Mouse (Mus musculus) embryo, embryonic 11.5 days (tissue): ENCODE data around the gene Olfr543.
"Not testable (repeated sequence)": the region's sequence is repeated elsewhere in the genome, so short reads cannot be mapped to it uniquely, and the experiment has no call there.

Experiments used
- DNase-seq: peaks from one replicate; pipeline ENCODE4 v3.0.0-alpha.2; 2012; ENCODE audit warnings: low read depth, low spot score

Olfr543 gene

GRCm38 (mm10) chr7:102481579-102481978 is at the start of gene Olfr543:
Gene Olfr543, minus strand, starts transcription at chr7:102481679.
- DNase-seq = no peak

- DNase-seq = no peak
These were observed 47.6 kb upstream of the Olfr543 start for GRCm38 (mm10) chr7:102529052-102529451.

- no peak for DNase-seq
These were observed 35.5 kb upstream of the Olfr543 start for GRCm38 (mm10) chr7:102517051-102517335.

DNA sequence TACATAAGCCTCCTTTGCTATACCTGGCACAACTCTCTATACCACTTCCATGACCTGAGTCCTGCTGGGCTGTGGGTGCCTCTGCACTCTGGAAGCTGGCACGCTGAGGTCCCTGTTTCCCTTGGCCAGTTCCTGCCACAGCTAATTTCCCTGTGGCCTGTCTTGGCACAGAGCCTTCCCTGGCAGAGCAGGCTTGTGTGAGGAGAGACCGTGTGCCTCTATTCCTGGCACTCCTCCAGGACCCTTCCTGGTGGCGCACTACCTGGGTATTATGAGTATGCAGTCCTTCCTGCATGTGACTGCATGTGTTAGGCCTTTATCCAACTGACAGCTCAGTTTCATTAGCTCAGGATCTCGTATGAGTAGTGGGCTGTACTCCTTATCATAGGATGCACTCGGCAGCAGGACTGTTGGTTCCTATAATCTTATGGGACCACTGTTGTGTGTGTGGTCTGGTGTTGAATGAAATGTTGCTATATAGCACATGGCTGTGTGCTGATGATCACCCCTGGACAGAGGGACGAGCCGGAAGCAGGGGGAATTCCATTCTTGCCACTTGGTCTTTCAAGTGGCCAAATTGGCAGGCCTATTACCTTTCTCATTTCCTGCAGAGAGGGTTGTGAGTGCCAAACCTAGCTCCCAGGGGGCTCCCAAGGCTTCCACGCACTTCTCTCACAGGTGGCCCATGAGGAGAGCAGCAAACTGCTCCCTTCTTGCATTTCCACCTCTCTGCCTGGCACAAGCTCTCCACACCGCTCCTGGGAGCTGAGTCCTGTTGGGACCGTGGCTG is 35.0 kb upstream of the Olfr543 start:
- DNase-seq = no peak

GRCm38 (mm10) chr7:102514144-102514543 is 32.7 kb upstream of the Olfr543 start:
- no peak for DNase-seq

GRCm38 (mm10) chr7:102512814-102513435 is 31.4 kb upstream of the Olfr543 start:
- peak; percentile 66 for DNase-seq

DNA sequence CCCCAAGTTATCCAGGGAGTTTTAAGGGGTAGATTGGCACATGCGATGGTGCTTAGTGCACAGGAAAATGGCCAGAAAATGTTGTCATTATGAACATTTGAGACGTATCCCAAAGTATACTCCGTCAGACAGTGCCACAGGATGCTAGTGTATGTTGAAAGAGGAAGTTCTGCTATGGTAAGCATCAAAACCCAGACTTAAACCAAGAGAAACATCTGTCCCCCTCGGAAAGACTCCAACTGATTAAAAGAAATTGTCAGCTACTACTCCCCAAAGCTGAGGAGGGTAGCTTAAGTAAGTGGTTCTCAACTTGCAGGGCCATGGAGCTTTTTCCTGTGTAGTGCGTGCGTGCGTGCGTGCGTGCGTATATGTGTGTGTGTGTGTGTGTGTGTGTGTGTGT is 30.4 kb upstream of the Olfr543 start:
- DNase-seq = no peak

- no peak for DNase-seq
These were observed 28.2 kb upstream of the Olfr543 start for GRCm38 (mm10) chr7:102509726-102510125.

GRCm38 (mm10) chr7:102508666-102509065 is 27.2 kb upstream of the Olfr543 start:
- DNase-seq = no peak

GRCm38 (mm10) chr7:102508066-102508465 is 26.6 kb upstream of the Olfr543 start:
- no peak for DNase-seq

- peak; percentile 46 for DNase-seq
These were observed 25.4 kb upstream of the Olfr543 start for GRCm38 (mm10) chr7:102506848-102507247.

- DNase-seq = no peak
These were observed 20.5 kb upstream of the Olfr543 start for GRCm38 (mm10) chr7:102501986-102502385.

DNA sequence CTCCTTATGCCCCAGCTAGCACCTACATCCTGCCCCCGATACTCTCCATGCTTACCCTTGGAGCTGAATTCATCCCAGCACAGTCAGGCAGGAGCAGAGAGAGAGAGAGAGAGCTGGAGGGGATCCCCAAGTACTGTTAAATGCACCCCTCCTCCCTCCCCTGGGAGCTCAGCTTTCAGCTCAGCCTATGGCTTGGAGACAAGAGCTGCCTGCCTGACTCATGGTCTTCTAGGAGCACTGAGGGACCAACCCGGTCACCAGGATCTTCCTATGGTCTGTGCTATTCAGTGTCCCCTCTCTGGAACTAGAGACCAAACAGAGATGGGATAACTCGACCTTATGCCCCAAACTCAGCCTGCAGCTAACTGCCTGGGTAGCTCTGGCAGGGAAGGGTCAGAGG is 18.0 kb upstream of the Olfr543 start, which contains the start of gene Olfr545:
Gene Olfr545 (minus strand): TSS at position 101 of the 400 bp plus-strand sequence.
- DNase-seq = no peak

- DNase-seq = not testable (repeated sequence)
These were observed 12.9 kb upstream of the Olfr543 start for GRCm38 (mm10) chr7:102494416-102494815.

- no peak for DNase-seq
These were observed 6.7 kb upstream of the Olfr543 start, which contains the start of gene Olfr544 for GRCm38 (mm10) chr7:102488161-102488560. Gene Olfr544, minus strand, starts transcription at chr7:102488313.

DNA sequence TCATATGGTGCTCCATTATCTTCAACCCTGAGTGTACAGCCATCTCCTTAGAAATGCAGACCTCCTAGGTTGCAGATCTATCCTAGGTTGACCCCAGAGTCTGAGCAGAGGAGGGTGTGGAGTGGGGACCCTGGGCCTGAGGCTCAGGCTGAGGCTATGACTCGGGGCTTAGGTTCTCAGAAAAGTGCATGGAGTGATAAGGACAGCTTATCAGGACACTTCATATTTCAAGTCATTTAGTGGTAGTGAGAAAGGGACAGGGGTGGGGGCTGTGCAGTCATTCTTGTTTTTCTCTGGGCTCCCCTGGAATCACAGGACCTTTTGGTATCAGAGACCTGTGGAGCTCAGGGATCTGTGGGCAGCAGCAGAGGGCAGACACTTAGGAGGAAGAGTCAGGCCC is 4.6 kb upstream of the Olfr543 start:
- DNase-seq = no peak

DNA sequence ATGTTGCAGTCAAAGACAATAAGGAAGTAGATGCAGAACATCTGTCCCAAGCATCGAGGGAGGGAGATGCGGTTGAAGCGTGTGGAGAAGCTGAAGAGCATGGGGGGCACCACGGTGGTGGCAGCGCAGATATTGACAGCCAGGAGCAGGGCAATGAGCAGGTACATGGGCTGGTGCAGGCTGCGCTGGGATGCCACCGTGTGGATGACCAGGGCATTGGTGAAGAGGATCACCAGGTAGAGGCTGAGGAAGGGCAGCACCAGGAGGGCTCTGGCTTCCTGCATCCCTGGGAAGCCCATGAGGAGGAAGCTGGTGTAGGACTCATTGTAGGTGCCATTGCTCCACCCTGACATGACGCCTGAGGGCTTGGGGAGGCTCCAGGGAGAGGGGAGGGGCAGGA is 3.3 kb upstream of the Olfr543 start:
- not testable (repeated sequence) for DNase-seq

DNA sequence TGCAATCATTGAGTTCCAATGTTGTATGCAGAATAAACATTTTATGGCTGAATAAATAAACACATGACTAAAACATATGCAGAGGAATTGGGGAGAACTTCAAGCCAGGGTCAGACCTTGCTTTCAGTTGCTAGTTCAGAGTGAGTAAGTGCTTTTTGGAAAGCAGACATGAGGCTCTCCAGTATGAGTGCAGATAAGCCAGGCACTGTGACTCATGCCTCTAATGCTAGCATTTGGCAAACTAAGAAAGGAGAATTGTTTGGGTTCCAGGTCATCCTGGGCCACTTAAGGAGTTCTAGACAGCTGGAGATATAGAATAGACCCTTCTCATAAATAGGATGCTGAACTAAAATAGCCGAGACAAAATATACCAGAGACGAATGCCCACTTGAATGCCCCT is 2.2 kb upstream of the Olfr543 start:
- DNase-seq = no peak

DNA sequence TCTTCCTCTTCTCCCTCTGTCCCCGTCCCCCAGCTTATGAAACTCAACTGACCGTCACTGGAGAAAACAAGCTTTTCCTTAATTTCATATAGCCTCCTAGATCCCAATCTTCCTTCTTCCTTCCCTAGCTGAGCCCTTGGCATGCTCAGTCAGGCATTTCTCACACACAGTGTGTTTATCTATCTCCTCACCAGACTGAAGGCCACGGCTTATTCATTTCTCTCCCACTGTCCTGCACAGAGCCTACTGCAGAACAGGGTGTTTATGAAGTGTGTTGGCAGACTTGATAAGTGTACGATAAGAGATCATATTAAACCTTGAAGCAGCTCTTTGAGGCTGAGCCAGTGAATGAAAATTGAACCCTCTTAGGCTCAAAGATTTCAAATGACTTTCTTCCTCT is 658 bp downstream of the Olfr543 start:
- DNase-seq = no peak

DNA sequence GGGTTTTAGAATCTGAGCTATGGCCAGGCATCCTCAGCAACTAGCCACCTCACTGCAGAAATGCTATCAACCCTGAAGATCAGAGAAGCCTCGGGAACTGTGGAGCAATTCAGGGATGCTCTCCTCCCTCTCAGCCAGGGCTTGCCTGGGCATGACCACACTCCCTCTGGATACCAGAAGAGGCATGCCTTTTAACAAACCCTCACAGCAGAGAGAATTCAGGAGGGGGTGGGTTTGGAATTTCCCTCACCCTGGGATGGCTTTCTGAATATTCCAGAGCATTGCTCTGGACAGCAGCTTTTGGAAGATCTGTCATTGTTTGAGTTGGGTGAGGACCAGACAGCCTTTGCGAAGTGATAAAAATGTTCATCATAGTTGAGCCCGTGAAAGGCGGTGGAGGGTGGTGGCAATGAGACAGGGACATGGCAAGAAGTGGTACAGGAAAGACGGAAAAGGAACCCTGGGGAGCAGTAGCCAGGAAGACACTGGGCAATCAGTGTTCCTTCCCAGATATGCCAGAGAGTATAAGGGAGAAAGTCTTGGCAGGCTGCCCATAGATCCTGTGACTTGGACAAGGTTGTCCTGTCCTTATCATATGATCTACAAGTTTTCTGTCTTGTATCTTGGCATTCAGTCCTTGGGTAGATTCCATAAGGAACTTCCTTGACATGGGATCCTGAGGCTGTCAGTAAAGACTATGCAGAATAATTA is 2.0 kb downstream of the Olfr543 start:
- no peak for DNase-seq

- DNase-seq = no peak
These were observed 2.6 kb downstream of the Olfr543 start for GRCm38 (mm10) chr7:102478926-102479325.

GRCm38 (mm10) chr7:102478425-102478824 is 3.1 kb downstream of the Olfr543 start:
- DNase-seq = no peak

GRCm38 (mm10) chr7:102477377-102477776 is 4.1 kb downstream of the Olfr543 start:
- DNase-seq = no peak
